Mouse (Mus musculus) embryonic facial prominence, embryonic 10.5 days (tissue): Measurements from ENCODE around the gene Ppp1r12a. TPM values are rescaled to one million over a fixed set of nuclear protein-coding genes. Genes with fewer than 3 reads are reported as not detected.
A peak's percentile ranks its signal among the peaks of the same experiment; 100 is the strongest.

Experiments
- DNase-seq: peaks from one replicate; pipeline ENCODE4 v3.0.0-alpha.2; 2017; ENCODE audit warnings: low spot score
- H3K27ac ChIP-seq: fragments of 300-500 bp; sonication (generic); replicated peaks from 2 replicates; pipeline ENCODE4 v1.5.1; 2016; ENCODE audit warnings: mild to moderate bottlenecking
- H3K27me3 ChIP-seq: fragments of 300-500 bp; sonication (generic); replicated peaks from 2 replicates; pipeline ENCODE4 v1.6.1; 2016; ENCODE audit warnings: low read depth, mild to moderate bottlenecking; ENCODE audit not compliant: poor library complexity, severe bottlenecking
- H3K36me3 ChIP-seq: fragments of 300-500 bp; sonication (generic); replicated peaks from 2 replicates; pipeline ENCODE4 v1.6.1; 2016; ENCODE audit warnings: mild to moderate bottlenecking, moderate library complexity
- H3K4me1 ChIP-seq: fragments of 300-500 bp; sonication (generic); 2 replicates; pipeline ENCODE4 v1.6.1; 2016
- H3K4me3 ChIP-seq: fragments of 300-500 bp; sonication (generic); 2 replicates; pipeline ENCODE4 v1.5.1; 2016; ENCODE audit warnings: mild to moderate bottlenecking, moderate library complexity
- H3K9me3 ChIP-seq: fragments of 300-500 bp; sonication (generic); 2 replicates; pipeline ENCODE4 v1.6.1; 2016; ENCODE audit warnings: mild to moderate bottlenecking
- WGBS: fragments of 180-500 bp; shearing (Covaris S2); methylation state at CpG from one replicate; pipeline ENCODE4 v1.1.7; 2016; 5-methylcytosine and 5-hydroxymethylcytosine counted together
- polyA plus RNA-seq: library from polyadenylated mRNA; unstranded; fragments of >200 nt; fragmentation: Nextera tagmentation; extraction: Ambion mirVana; gene quantifications from 2 replicates; pipeline ENCODE4 v1.2.1, GENCODE M21; 2016

Ppp1r12a gene
- polyA plus RNA-seq, 1 experiment from 2014 or later, result 84.3 TPM

DNA sequence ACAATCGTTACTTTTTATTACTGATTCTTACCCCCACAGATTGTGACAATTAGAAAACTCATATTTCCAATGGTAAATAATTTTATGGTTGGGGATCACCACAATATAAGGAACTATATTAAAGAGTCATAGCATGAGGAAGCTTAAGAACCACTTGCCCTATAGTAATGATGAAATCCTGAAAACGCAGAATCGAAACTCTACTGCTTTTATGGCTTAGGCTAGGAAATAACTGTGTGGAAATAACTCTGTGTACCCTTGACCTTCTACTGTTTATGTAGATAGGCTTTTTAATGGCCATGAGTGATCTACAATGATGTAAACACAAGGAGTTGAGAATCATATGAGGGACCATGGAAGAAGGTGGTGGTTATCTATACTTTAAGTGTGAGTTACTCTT lies 21.3 kb upstream of the Ppp1r12a start:
- 91% methylated on average over 3 of the region's 3 CpGs for WGBS
- DNase-seq, result no peak
- Histone ChIP-seq H3K4me1 (no peaks in the 10 kb centered on the region), H3K27me3 (no peaks in the 10 kb centered on the region), H3K36me3 (no peaks in the 10 kb centered on the region), H3K9me3 (no peaks in the 10 kb centered on the region), H3K4me3 (no peak overlapping the region), H3K27ac (no peak overlapping the region)

DNA sequence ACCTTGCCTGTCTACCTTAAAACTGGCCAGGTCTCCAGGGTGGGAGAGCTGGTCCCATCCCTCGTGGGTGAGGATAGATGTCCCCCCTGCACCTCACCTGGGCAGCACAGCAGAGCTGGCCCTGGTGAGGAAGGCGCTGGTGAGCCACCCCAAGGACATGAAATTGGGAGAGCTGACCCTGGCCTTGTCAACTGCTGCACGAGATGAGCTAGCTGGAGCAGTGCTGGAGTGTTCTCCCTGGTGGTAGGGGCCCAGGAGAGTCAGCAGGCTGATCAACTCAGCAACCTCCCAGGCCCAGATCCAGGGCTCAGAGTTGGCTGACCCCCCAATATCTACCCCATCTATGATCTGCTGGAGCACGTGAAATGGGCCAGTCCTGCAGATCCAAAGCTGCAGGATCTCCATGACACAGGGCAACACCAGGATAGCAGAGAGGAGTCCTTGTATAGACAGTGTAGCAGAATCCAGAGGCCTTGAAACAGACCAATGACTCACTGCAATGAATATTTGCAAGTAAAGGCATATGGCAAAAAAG lies 17.9 kb upstream of the Ppp1r12a start:
- DNase-seq, result no peak
- H3K36me3 ChIP-seq, result no peaks in the 10 kb centered on the region
- H3K27me3 ChIP-seq, result no peaks in the 10 kb centered on the region
- H3K4me1 ChIP-seq, result no peaks in the 10 kb centered on the region
- no peak overlapping the region for H3K4me3 ChIP-seq
- 80% methylated on average over 4 of the region's 4 CpGs for WGBS
- no peaks in the 10 kb centered on the region for H3K9me3 ChIP-seq
- H3K27ac ChIP-seq, result no peak overlapping the region

DNA sequence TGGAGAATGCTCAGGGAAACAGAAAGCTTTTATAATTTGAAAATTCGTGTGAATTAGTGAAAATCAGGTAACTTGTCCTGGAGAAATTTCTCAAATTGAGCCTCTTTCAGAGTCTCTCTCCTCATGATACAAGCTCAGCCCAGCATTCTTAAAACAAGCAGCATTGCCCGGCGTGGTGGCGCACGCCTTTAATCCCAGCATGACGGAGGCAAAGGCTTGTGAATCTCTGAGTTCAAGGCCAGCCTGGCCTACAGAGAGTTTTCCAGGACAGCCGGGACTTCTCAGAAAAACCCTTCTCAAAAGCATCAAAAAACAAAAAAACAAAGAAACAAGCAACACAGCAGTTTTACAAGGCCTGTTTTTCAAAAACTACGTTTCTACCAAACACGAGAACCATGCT lies 16.3 kb upstream of the Ppp1r12a start:
- no peaks in the 10 kb centered on the region for H3K4me1 ChIP-seq
- H3K36me3 ChIP-seq, result no peaks in the 10 kb centered on the region
- no peaks in the 10 kb centered on the region for H3K9me3 ChIP-seq
- no peak for DNase-seq
- H3K27ac ChIP-seq, result no peak overlapping the region
- no peaks in the 10 kb centered on the region for H3K27me3 ChIP-seq
- WGBS, result 83% methylated on average over 9 of the region's 9 CpGs
- H3K4me3 ChIP-seq, result no peak overlapping the region

DNA sequence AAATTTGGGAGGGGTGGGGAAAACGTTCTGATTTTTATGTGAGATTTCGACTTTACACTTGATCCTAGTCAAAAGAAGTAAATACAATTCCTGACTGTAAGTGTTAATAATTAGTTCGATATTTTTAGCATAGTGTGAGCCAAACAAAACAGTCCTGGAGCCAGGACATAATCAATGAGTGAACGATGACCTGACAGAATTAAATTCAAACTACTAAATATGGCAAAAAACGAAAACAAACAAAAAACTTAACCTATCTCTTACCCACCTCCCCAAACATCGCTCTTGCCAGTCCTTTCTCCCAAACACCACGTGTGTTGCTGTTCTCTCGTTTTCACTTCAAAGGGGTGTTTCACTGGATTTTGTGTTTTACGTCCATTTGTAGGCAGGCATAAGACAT lies 15.0 kb upstream of the Ppp1r12a start:
- H3K36me3 ChIP-seq, result no peaks in the 10 kb centered on the region
- no peaks in the 10 kb centered on the region for H3K9me3 ChIP-seq
- no peaks in the 10 kb centered on the region for H3K27me3 ChIP-seq
- no peaks in the 10 kb centered on the region for H3K4me1 ChIP-seq
- 86% methylated on average over 9 of the region's 9 CpGs for WGBS
- DNase-seq, result no peak
- no peak overlapping the region for H3K27ac ChIP-seq
- no peak overlapping the region for H3K4me3 ChIP-seq

DNA sequence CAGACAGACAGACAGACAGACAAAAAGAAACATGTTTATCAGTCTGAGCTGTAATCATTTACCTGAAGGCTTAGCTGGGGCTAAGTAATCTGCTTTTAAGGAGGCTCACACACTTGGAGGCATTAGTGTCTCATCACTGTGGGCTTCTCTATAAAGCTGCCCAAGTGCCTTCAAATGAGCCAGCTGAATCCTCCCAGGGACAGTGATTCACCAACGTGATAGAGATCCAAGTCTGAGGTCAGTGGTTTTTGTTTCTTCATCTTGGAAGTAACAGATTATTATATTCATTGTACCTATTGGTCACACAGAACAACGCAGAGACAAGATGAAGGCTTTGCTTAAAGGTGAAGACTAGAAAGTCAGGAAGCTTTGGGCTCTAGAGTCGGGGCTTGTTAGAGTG lies 8.7 kb upstream of the Ppp1r12a start:
- Histone ChIP-seq H3K4me3 (no peak overlapping the region), H3K27me3 (no peaks in the 10 kb centered on the region), H3K4me1 (no peaks in the 10 kb centered on the region), H3K27ac (no peak overlapping the region), H3K36me3 (no peaks in the 10 kb centered on the region), H3K9me3 (no peaks in the 10 kb centered on the region)
- no peak for DNase-seq
- 82% methylated on average over 3 of the region's 3 CpGs for WGBS

DNA sequence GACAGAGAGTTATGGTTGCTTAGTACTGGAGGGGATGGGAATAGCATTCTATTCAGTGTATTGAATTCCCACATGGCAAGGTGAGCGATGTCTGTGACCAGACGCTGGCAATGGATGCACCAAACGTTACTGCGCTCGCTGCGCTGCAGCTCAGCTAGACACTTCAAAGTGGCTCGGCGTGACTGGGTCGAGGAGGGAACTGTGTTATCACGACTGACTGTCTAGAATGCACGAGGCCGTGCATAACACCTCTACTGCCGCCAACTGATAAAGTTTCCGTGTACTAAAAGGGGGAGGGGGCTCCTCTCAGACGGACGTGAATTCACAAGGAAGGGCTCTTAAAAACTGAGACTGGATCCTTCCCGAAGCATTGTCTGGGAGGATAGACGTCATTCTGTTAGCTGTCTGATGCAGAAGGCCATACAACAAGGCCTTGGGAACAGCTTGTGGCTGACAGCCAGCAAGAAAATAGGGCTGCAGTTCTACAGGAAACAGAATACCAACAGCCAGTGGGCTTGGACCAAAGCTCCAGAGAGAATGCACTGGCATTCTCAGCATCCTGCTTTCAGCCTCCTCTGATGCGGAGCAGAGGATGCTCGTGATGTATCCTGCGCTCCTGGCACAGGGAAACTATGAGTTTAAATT lies 6.8 kb upstream of the Ppp1r12a start:
- no peak overlapping the region for H3K27ac ChIP-seq
- H3K9me3 ChIP-seq, result no peaks in the 10 kb centered on the region
- no peaks in the 10 kb centered on the region for H3K27me3 ChIP-seq
- DNase-seq, result no peak
- no peaks in the 10 kb centered on the region for H3K4me1 ChIP-seq
- H3K4me3 ChIP-seq, result no peak overlapping the region
- H3K36me3 ChIP-seq, result no peaks in the 10 kb centered on the region
- WGBS, result 80% methylated on average over 21 of the region's 21 CpGs

DNA sequence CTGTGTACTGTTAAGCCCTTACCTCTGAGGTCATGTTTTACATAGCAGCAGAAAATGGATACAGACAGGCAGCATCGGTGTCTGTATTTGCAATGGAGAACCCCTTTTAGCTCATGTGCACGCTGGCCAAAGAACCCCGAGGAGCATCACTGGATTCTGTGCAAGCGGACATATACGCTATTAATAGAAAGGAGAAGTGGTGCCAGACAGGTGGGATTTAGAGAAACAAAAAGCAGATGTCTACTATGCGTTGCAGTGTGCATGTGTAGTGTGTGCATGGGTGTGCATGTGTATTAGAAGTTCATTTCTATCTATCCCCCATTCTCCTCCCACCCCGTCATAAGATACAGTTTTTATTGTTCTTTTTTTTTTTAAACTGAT lies 6.3 kb upstream of the Ppp1r12a start:
- Histone ChIP-seq H3K9me3 (no peaks in the 10 kb centered on the region), H3K27ac (no peak overlapping the region), H3K4me3 (no peak overlapping the region), H3K27me3 (no peaks in the 10 kb centered on the region), H3K4me1 (0 out of 2 replicates have a peak, but pooled peaks cover under 1% of the 10 kb centered on the region), H3K36me3 (no peaks in the 10 kb centered on the region)
- 89% methylated on average over 7 of the region's 7 CpGs for WGBS
- no peak for DNase-seq

DNA sequence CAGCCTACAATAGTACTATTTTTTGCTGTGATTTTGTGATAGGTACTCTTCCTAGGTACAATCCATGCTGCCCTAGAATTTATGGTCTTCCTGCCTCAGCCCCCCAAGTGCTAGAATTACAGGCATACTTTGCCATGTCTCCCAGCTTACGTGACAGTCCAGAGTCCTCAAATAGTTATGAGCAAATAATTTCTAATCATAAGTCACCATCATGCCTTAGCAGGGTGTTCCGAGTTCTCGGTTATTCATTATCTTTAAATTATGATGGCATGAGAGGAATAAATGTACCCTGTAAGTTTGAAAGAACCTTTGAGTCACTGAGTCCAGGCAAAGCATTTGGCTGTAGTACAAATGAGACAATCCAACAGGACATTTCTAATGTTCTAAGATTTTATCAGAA lies 5.9 kb upstream of the Ppp1r12a start:
- no peaks in the 10 kb centered on the region for H3K9me3 ChIP-seq
- H3K27me3 ChIP-seq, result no peaks in the 10 kb centered on the region
- no peak overlapping the region for H3K4me3 ChIP-seq
- peaks cover 5% of the 10 kb centered on the region; the same call in 1 of the 2 replicates for H3K4me1 ChIP-seq
- no peaks in the 10 kb centered on the region for H3K36me3 ChIP-seq
- WGBS, result 94% methylated on average over 3 of the region's 3 CpGs
- DNase-seq, result no peak
- no peak overlapping the region for H3K27ac ChIP-seq

DNA sequence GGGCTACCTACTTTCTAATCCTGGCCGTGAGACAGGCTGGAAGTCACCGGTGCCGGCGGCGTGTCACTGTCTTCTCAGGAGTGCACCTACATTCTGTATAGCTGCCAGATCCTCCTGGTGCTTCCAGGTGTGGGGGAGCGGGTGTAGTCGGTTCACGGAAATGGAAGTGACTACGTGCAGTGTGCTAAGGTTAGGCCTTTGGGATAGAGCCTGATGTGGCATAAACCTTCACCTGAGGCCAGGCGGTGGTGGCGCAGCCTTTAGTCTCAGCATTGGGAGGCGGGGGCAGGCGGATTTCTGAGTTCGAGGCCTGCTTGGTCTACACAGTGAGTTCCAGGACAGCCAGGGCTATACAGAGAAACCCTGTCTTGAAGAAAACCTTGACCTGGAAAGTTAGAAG lies 3.0 kb upstream of the Ppp1r12a start:
- Histone ChIP-seq H3K27me3 (no peaks in the 10 kb centered on the region), H3K4me3 (no peak overlapping the region), H3K36me3 (no peaks in the 10 kb centered on the region), H3K4me1 (peaks cover 13% of the 10 kb centered on the region), H3K27ac (no peak overlapping the region), H3K9me3 (no peaks in the 10 kb centered on the region)
- DNase-seq, result no peak
- WGBS, result 91% methylated on average over 14 of the region's 14 CpGs

DNA sequence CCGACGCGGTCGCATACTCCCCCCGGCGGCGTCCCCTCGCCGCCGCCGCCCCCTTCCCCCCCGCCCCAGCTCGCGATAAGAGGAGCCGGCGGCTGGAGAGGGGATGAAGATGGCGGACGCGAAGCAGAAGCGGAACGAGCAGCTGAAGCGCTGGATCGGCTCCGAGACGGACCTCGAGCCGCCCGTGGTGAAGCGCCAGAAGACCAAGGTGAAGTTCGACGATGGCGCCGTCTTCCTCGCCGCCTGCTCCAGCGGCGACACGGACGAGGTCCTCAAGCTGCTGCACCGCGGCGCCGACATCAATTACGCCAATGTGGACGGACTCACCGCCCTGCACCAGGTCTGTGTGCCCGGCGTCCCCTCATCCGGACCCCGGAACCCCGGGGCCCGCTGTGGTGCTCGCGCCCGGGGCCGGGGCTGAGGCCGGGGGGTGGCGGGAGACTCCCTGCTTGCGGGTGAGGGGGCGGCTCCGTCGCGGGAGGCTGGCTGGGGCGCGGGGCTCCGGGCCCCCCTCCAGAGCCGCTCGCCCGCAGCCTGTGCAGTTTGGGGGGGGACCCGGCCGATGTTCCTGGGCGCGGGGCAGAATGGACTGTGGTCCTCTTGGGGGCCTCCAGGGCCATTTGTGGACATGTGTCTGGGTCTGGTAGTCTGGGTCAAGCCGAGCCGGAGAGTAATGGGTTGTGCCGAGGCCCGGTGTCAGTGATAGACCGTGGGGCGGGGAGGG lies 466 bp downstream of the Ppp1r12a start:
- no peaks in the 10 kb centered on the region for H3K27me3 ChIP-seq
- H3K9me3 ChIP-seq, result no peaks in the 10 kb centered on the region
- H3K4me1 ChIP-seq, result peaks cover 25% of the 10 kb centered on the region
- WGBS, result under 1% methylated on average over 78 of the region's 79 CpGs
- no peak for DNase-seq
- H3K4me3 ChIP-seq, result peak overlapping the region; percentile 90
- H3K36me3 ChIP-seq, result 0 out of 2 replicates have a peak, but pooled peaks cover 3% of the 10 kb centered on the region
- peak overlapping the region; percentile 99 for H3K27ac ChIP-seq

DNA sequence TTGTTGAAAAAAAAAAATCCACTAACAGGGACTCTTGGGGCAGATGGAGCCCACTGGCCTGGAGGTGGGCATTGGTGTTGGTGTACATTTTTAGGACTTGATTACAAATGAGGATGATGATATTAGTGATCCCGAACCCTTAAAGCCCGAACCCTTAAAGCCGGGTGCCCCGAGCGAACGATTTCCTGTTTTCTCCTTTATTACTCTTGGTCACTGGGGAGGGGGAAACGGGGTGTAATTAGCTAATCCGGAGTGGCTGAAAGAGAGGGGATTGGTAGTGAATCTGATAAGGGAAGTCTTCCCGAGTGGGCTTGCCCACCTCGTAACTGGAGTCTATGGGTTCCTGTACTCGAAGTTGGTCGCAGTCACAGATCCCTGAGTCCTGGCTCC lies 1.0 kb downstream of the Ppp1r12a start:
- H3K9me3 ChIP-seq, result no peaks in the 10 kb centered on the region
- peak overlapping the region; percentile 90 for H3K4me3 ChIP-seq
- peaks cover 7% of the 10 kb centered on the region; the same call in 1 of the 2 replicates for H3K36me3 ChIP-seq
- WGBS, result under 1% methylated on average over 12 of the region's 12 CpGs
- H3K27me3 ChIP-seq, result no peaks in the 10 kb centered on the region
- DNase-seq, result no peak
- H3K27ac ChIP-seq, result peak overlapping the region; percentile 99
- H3K4me1 ChIP-seq, result peaks cover 25% of the 10 kb centered on the region

DNA sequence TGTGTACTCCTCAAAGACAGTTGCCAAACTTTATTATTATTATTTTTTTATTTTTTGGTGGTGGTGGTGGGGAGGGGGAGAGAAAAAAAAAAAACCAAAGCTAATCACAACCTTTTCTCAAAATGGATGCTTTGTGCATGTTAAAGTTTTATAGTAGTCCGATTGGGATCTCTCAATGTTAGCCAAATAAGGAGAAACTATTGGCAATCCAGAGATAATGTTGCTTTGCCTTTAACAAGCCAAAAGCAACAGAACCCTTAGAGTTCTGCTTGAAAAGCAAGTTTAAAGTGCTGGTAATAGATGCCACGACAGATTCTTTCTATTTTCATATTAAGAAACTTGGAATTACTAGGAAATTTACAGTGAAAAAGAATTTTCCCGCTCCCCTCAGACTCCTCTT lies 1.5 kb downstream of the Ppp1r12a start:
- peak overlapping the region; percentile 90 for H3K4me3 ChIP-seq
- H3K36me3 ChIP-seq, result peaks cover 11% of the 10 kb centered on the region; the same call in 1 of the 2 replicates
- H3K27me3 ChIP-seq, result no peaks in the 10 kb centered on the region
- H3K9me3 ChIP-seq, result no peaks in the 10 kb centered on the region
- H3K27ac ChIP-seq, result peak overlapping the region; percentile 99
- 37% methylated on average over 3 of the region's 3 CpGs for WGBS
- no peak for DNase-seq
- peaks cover 25% of the 10 kb centered on the region for H3K4me1 ChIP-seq

DNA sequence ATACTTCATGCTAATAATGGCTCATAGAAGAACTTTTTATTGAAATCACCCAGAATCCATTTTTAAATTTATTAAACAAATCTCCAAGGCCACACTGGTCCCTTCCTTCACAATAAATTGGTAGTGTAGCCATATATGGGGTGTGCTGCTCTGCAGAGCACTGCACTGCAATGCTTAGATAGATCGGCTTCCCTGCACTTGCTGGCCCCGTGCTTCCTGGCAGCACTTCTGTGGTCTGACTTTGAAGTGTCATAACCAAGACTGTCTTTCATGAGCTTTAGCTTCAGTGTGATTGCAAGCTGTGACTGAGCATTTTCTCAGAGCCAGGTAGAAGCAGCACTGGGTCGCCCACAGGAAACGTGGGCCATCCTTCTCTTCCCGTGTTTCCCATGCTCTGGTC lies 5.8 kb downstream of the Ppp1r12a start:
- Histone ChIP-seq H3K36me3 (peaks cover 11% of the 10 kb centered on the region; the same call in 1 of the 2 replicates), H3K9me3 (no peaks in the 10 kb centered on the region), H3K4me3 (no peak overlapping the region), H3K27me3 (no peaks in the 10 kb centered on the region), H3K4me1 (peaks cover 20% of the 10 kb centered on the region), H3K27ac (no peak overlapping the region)
- WGBS, result 91% methylated on average over 5 of the region's 5 CpGs
- DNase-seq, result no peak
